Mouse (Mus musculus) urinary bladder, postnatal 4 days (tissue): ENCODE data around the gene Fbxo47.

Experiments
- DNase-seq, 2 experiments: peaks; one replicate each; pipeline ENCODE4 v3.0.0; 2021 to 2022; ENCODE audit warnings: low spot score in 2 of 2

The Fbxo47 gene

DNA sequence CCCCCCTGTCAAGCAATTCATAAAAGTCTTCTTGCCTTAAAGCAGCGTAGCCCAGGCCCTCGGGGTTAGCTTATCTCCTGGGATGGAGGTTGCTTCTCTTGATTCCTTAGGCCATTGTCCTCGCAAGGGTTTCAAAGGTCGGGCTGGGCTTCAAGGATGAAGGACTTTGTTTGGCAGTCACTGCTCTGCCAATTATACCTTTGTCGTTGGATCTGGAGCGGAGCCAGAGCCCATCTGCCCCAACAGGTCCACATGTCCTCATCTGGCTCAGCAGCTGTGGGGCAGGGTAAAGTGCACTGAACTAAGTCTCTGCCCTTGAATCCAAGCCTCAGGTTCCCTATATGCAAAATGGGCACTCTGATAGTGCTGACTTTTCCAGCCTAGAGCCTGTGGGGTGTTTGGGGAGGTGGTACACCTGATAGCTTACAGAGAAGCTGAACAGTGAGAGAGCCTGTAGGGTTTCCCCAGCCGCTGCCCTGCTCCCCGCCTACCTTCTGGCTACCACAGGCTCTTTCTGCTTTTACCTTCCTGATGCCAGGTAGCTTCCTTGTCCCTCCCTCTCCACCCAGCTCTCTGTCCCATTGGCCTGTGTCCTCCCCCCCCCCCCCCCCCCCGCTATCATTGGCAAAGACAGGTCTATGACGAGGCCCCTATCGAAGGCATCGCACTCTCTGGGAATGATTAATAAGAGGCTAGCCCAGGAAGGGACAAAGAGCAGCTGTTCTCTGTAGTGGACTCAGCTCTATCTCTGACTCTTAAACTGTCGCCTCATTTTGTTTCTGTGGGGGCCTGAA lies 72.2 kb downstream of the Fbxo47 start:
- DNase-seq, result no peak

DNA sequence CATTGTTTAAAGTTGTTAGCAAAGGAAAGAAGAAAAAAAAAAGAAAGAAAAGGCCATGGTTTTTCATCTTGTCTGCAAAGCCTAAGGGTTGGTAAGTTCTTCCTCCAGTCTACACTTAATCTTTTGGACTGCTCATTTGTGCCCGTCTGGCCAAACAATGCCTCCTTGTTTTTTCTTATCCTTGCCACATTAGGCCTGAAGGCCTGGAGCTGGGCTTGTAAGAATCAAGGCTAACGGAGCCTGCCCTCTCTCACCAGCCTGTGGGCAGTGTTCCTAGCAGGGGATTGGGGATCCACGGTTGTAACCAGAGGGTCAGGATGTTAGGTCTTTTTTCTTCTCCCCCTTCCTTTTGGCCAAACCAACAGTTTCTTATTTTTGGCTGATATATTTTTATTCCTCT lies 73.0 kb downstream of the Fbxo47 start:
- DNase-seq, result no peak

DNA sequence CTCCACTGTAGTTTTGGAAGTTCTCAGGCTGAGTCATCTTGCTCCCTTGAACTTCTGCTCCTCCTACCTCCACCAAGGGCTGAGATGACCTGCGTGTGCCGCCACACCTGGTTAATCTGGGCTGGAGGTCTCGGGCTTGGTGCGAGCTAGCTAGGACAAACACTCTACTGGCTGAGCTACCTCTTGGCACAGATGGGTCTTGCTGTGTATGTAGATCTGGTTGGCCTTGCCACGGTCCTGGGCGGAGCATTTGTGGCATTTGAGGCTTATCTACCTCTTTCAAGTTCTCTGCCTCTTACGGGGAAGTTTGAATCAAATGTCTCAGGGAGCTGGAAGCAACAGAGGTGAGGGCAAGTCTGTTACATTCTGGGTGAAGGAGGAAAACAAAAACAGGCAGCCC lies 73.6 kb downstream of the Fbxo47 start:
- peak in 1 of 2 experiments; percentile 53 for DNase-seq

DNA sequence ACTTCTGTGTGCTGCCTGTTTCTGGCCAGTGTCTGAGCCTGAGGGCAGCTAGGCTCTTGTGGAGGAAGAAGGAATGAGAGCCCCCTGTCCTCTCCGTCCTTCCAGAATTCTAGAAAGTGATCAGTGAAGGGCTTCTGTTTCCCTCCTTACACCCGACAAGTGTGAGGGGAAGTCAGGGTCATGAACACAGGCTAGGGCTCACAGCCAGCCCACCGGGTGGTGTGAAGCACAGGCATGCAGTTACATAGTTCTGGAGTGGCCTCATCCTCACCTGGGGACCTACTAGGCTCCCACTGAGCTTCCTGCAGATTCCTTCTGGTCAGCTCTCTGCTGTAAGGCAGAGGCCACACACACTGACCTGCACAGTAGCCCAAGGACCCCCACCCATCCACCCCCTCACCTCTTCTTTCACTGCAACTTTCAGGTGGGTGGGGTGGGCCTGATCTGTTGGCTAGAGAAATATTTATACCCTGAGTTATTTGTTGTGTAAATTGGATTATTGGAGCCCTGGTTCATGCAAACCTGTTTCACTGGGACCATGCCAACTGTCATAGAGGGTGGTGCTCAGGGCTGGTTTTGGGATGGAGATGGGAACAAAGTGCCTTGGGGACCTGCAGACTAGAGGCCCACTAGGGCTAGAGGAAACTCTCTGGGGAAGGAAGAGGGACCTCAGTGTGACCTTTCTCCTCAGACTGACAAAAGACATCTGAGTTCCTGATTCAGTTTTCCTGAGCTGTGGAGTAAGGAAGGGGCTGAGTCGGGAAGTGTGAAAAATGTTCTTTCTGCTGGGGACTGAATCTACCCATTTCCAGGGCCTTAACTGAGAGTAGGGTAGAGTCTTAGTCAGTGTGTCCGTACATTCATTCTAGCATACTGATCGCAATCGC lies 74.5 kb downstream of the Fbxo47 start:
- no peak for DNase-seq

DNA sequence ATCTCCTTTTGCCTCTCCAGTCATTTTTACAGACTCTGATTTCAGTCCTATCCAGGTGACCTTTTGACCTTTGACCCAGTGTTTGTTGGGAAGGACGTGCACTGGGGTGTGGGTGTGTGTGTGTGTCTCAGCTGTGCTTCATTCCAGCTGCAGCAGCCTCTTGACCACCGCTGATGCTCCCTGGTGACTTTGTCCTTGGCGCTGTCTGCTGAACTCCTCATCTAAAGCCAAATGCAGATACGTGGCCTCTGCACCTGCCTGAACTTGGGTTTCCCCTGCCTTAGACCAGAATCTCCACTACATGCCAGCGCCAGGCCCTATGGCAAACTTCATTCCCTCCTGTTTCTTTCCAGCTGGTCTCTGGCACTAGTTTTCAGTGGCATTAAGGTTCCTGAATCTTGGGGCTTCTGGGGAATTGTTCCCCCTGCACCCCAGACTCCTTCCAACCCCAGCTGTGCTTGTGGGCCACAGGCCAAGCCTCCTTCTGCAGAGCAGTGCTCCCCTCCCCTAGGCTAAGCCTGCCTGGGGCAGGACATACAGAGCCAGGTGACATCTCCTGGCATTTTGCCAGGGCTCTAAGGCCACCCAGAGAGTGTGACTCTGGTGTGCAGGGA lies 75.2 kb downstream of the Fbxo47 start:
- peak in 1 of 2 experiments; percentile 59 for DNase-seq

DNA sequence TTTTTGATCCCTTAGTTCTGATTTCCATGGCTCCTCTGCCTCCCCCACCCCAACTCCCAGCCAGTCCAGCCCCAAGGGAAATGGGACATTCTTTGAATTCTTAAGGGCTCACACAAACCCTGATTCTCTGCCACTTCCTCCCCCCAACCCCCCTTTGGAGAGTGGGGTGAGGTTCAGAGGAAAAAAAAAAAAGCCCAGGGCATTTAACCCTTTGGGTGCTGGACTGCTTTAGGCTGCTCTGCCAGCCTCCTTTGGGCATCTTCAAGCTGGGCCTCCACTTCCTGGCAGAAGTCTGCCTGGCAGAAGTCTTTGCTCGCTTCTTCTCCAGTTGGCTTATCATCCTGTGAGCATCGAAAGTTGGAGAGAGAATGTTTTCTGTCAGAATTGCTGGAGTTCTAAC lies 75.9 kb downstream of the Fbxo47 start:
- DNase-seq, result peak in 1 of 2 experiments; percentile 58

DNA sequence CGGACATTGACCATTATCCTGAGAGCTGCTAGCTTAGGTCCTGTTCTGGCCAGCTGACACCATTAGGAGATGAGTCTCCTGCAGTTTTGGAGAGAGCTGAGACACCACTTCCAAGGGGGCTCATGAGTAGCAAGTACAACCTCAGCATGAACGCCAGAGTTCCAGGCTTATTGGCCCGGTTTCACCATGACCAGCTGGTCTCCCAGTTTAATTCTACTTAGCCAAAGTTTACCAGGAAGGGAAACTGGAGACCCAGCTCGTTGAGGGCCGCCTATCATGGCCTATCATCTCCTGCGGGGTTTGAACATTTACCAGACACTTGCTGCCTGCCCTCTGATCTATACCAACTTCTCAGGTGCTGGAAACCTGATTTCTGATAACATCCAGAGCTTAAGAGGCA lies 76.3 kb downstream of the Fbxo47 start:
- DNase-seq, result peak in 1 of 2 experiments; percentile 54

DNA sequence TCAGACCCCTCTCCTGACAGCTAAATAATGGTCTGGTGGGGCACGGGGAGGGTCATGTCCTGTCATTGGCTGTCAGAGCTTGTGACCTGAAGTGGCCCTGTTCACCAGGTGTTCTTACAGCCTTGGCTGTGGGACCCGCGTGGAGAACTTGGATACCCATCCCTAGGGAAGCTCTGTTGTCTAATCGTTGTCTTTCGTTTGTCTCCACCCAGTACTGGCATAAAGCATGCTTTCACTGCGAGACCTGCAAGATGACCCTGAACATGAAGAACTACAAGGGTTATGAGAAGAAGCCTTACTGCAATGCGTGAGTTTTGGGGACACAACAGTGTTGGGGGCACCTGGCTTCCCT lies 77.4 kb downstream of the Fbxo47 start:
- DNase-seq, result no peak

DNA sequence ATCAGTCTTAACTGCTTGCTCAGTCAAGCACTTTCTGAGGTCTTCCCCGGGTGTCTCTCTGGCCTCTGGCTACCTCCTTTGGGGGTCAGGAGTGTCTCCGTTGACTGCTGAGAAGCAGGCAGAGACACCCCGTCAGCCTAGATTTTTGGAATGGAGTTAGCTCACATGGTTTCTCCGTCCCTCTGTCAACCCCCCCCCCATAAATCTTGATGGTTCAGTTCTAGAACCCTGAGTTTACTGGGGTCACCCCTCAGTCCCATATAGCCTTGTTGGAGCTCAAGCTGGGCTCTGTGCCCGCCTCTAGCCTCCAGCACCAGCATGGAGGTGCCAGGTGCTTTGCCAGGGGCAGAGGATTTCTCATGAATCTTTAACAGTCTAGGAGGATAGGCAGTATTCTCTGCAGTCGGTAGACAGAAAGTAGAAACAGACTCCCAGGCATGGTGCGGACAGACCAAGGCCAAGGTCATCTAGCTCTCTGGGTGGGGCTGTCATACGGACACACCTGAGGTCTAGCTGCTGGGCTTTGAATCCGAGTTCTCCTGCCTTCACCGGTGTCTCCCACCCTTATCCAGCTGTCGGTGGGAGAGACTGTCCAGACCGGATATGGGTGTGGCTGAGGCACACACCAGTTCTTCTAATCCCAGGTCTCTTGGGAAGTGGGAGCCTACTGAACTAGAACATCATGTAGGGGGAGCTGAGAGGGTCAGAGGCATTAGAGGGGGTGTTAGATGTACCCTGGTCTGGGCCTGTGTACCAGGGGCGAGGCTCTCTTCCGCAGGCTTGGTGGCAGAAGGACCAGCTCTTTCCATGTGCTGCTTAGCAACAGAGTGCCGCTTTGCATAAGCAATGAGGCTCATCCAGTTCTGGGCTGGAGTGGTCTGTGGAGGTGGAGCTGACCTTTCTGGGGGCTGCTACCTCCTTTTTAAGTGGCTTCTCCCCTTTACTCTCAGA lies 78.0 kb downstream of the Fbxo47 start:
- no peak for DNase-seq

DNA sequence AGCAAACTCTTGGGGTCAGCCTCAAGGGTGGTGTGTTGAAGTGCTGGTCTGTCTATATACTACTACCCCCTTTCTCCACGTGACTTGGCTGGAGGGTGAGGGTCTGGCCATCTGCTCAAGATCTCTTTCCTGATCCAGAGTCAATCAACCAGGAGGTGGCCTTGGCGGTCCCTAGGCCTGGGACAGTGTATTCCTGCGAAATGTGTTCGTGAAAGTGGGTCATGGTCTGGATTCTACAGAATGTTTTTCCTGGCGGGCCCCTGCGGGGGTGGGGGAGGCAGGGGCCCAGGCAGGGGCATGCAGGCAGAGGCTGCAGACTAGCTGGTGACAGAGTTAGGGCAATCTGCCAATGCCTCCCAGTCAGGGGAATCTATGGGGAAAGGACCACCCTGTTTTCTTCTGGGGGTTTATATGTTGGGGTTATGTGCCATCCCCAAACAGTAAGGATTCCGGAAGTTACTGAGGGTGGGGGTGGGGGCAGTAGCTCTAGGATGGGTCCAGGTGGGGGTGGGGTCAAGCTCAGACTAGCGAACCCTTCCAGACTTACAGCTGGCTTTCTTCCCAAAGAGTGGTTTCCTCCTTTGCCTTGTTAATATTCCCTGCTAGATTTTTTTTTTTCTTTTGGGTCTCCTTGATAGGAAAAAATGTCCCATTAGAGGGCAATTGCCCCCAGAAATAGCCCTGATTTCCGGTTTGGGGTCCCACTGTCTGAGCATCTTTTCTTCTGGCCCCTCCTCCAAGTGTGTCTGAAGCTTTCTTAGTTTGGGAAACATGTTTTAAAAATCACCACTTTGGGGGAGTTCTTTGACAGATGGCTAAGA lies 78.9 kb downstream of the Fbxo47 start:
- DNase-seq, result no peak

DNA sequence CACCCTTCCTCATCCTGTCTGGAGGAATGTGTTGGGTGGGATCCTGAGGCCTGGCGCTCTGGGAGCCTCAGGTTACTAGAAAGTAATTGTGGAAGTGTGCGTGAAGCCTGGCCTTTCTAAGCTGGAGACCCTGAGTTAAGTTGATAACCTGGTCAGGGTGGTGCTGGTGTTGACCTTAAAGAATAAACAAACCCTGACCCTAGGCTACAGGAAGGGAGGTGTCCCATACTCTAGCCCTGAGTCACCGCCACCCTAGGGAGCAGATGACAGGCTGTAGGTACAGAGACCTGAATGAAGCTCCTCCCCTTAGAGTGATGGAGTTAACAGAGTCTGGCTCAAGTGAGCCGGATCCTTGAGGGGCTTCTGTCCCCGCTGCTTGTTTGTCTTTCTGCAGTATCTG lies 80.1 kb downstream of the Fbxo47 start:
- DNase-seq, result no peak
